In genomic region chr4:133675594-133676016, GRCm38 (mm10) we compare ENCODE assay signal across 7 mouse cellular contexts. TPM values are rescaled to one million over a fixed set of nuclear protein-coding genes. Genes with fewer than 3 reads are reported as not detected.
DNase-seq lines count a peak whose midpoint lies in the region; ATAC-seq and TF ChIP-seq lines count a peak whose summit lies in the region.

No protein-coding gene starts in this region.

- TF ChIP-seq CTCF in bone marrow macrophage, adult 2 months (IDR thresholded peaks at IDR 0.05; ENCODE audit: low read depth, low read length), result no peak
- TF ChIP-seq CTCF in midbrain, postnatal 0 days (IDR thresholded peaks at IDR 0.05), result no peak

- ATAC-seq in forebrain, embryonic 16.5 days, result no peak
- peak; percentile 53 for ATAC-seq in hindbrain, embryonic 12.5 days (ENCODE audit: low FRiP score)
- ATAC-seq in midbrain, postnatal 0 days (ENCODE audit: low FRiP score), result 0 out of 2 replicates have a peak, but pooled peaks have one; percentile 38
- no peak for ATAC-seq in megakaryocyte, adult 5-6 weeks (ENCODE audit: poor library complexity, severe bottlenecking)

- DNase-seq in MN1 (ENCODE audit: low spot score) (peak; percentile 72), liver (peak; percentile 71)
- DNase-seq in midbrain, postnatal 0 days (ENCODE audit: low spot score), result peak; percentile 85

- no peak for TF ChIP-seq POLR2A in bone marrow macrophage, adult 2 months (IDR thresholded peaks at IDR 0.05; ENCODE audit: borderline replicate concordance, low read depth, low read length)

- no peak overlapping the region for H3K9ac ChIP-seq in forebrain, embryonic 16.5 days (replicated peaks; ENCODE audit: low read depth, low read length)
- H3K9ac ChIP-seq in hindbrain, embryonic 12.5 days, result no peak overlapping the region
- no peak overlapping the region for H3K9ac ChIP-seq in midbrain, postnatal 0 days (replicated peaks; ENCODE audit: low read length, poor library complexity, severe bottlenecking)

- peaks cover 3% of the 10 kb centered on the region for H3K36me3 ChIP-seq in forebrain, embryonic 16.5 days (ENCODE audit: control insufficient read depth, insufficient read depth)
- H3K36me3 ChIP-seq in hindbrain, embryonic 12.5 days, result peaks cover 20% of the 10 kb centered on the region
- H3K36me3 ChIP-seq in midbrain, postnatal 0 days (ENCODE audit: insufficient read depth, low read length), result peaks cover 4% of the 10 kb centered on the region

- H3K4me3 ChIP-seq in bone marrow macrophage, adult 2 months (ENCODE audit: insufficient read depth, low read length), result no peak overlapping the region
- H3K4me3 ChIP-seq in forebrain, embryonic 16.5 days (replicated peaks; ENCODE audit: low read length), result no peak overlapping the region
- no peak overlapping the region for H3K4me3 ChIP-seq in hindbrain, embryonic 12.5 days
- no peak overlapping the region for H3K4me3 ChIP-seq in midbrain, postnatal 0 days (ENCODE audit: low read depth, low read length)

- peak overlapping the region; percentile 52 for H3K27ac ChIP-seq in bone marrow macrophage, adult 2 months (ENCODE audit: insufficient read depth, low read depth, low read length)
- 0 out of 2 replicates have a peak overlapping the region, but pooled peaks have one; percentile 56 for H3K27ac ChIP-seq in forebrain, embryonic 16.5 days (ENCODE audit: low read length)
- H3K27ac ChIP-seq in hindbrain, embryonic 12.5 days, result peak overlapping the region; percentile 78
- H3K27ac ChIP-seq in midbrain, postnatal 0 days (ENCODE audit: low read depth, low read length), result 0 out of 2 replicates have a peak overlapping the region, but pooled peaks have one; percentile 51

- H3K27me3 ChIP-seq in forebrain, embryonic 16.5 days (replicated peaks; ENCODE audit: control insufficient read depth, insufficient read depth, low read length), result no peaks in the 10 kb centered on the region
- H3K27me3 ChIP-seq in hindbrain, embryonic 12.5 days, result no peaks in the 10 kb centered on the region
- no peaks in the 10 kb centered on the region for H3K27me3 ChIP-seq in midbrain, postnatal 0 days (ENCODE audit: insufficient read depth, low read length)

- no peak overlapping the region for H3K4me2 ChIP-seq in forebrain, embryonic 16.5 days (ENCODE audit: low read length)
- H3K4me2 ChIP-seq in hindbrain, embryonic 12.5 days (replicated peaks), result 0 out of 2 replicates have a peak overlapping the region, but pooled peaks have one; percentile 13
- H3K4me2 ChIP-seq in midbrain, postnatal 0 days (ENCODE audit: low read depth, low read length, poor library complexity, severe bottlenecking), result no peak overlapping the region

- peaks cover 32% of the 10 kb centered on the region for H3K4me1 ChIP-seq in bone marrow macrophage, adult 2 months (ENCODE audit: control insufficient read depth, insufficient read depth, low read length)
- H3K4me1 ChIP-seq in forebrain, embryonic 16.5 days (replicated peaks; ENCODE audit: control insufficient read depth, insufficient read depth, low read length), result peaks cover 31% of the 10 kb centered on the region
- peaks cover 42% of the 10 kb centered on the region for H3K4me1 ChIP-seq in hindbrain, embryonic 12.5 days
- no peaks in the 10 kb centered on the region; the same call in 1 of the 2 replicates for H3K4me1 ChIP-seq in midbrain, postnatal 0 days (ENCODE audit: insufficient read depth, low read length)

- WGBS in forebrain, embryonic 16.5 days, result 1% methylated on average over 5 of the region's 5 CpGs
- 3% methylated on average over 5 of the region's 5 CpGs for WGBS in hindbrain, embryonic 12.5 days
- WGBS in midbrain, postnatal 0 days, result 4% methylated on average over 5 of the region's 5 CpGs

- no peaks in the 10 kb centered on the region for H3K9me3 ChIP-seq in forebrain, embryonic 16.5 days (ENCODE audit: control insufficient read depth, low read length)
- H3K9me3 ChIP-seq in hindbrain, embryonic 12.5 days (replicated peaks), result no peaks in the 10 kb centered on the region
- no peaks in the 10 kb centered on the region for H3K9me3 ChIP-seq in midbrain, postnatal 0 days (ENCODE audit: low read length)

RNA-seq across cellular contexts. Expression of gene Pigv, which starts 3.2 kb away (rescaled TPM):
- 15.5 and 16.6 TPM in 2 replicates for polyA plus RNA-seq in bone marrow macrophage, adult 2 months (2012; ENCODE audit: insufficient read depth, insufficient read length, missing spikeins)
- 14.7 and 15.5 TPM in 2 replicates for polyA plus RNA-seq in forebrain, embryonic 16.5 days (2015; fragmentation: Nextera tagmentation; extraction: Ambion mirVana)
- 16.6 and 18.6 TPM in 2 replicates for polyA plus RNA-seq in hindbrain, embryonic 12.5 days (2016; fragmentation: Nextera tagmentation; extraction: Ambion mirVana)
- 8.9 and 15.9 TPM in 2 replicates for total RNA-seq in midbrain, postnatal 0 days (2014; rRNA removed)
- polyA plus RNA-seq in midbrain, postnatal 0 days (2015; fragmentation: Nextera tagmentation; extraction: Ambion mirVana), result 13.5 and 14.8 TPM in 2 replicates
- 7.5 and 7.8 TPM in 2 replicates for total RNA-seq in megakaryocyte, adult 5-6 weeks (2015)
- total RNA-seq in megakaryocyte, adult 5-6 weeks (2017), result 7.2 and 7.9 TPM in 2 replicates

RNA-seq across cellular contexts. Expression of gene Zdhhc18, which starts 25.7 kb away (rescaled TPM):
- polyA plus RNA-seq in bone marrow macrophage, adult 2 months (2012; ENCODE audit: insufficient read depth, insufficient read length, missing spikeins), result 19.4 and 27.4 TPM in 2 replicates
- 3.5 and 4.5 TPM in 2 replicates for polyA plus RNA-seq in forebrain, embryonic 16.5 days (2015; fragmentation: Nextera tagmentation; extraction: Ambion mirVana)
- 4.1 and 6.4 TPM in 2 replicates for polyA plus RNA-seq in hindbrain, embryonic 12.5 days (2016; fragmentation: Nextera tagmentation; extraction: Ambion mirVana)
- total RNA-seq in midbrain, postnatal 0 days (2014; rRNA removed), result 19.2 and 26.7 TPM in 2 replicates
- polyA plus RNA-seq in midbrain, postnatal 0 days (2015; fragmentation: Nextera tagmentation; extraction: Ambion mirVana), result 5.9 and 7.3 TPM in 2 replicates
- total RNA-seq in megakaryocyte, adult 5-6 weeks (2015), result 15.0 and 29.5 TPM in 2 replicates
- 9.3 and 12.2 TPM in 2 replicates for total RNA-seq in megakaryocyte, adult 5-6 weeks (2017)

Comparison
In these comparisons a context has a peak if more than half of its experiments do, and no peak if none do; other contexts are left out.
1. ATAC-seq: peak in hindbrain, embryonic 12.5 days (single experiment) and midbrain, postnatal 0 days (single experiment); none in forebrain, embryonic 16.5 days (single experiment) and megakaryocyte, adult 5-6 weeks (single experiment).
2. Peak in every context shown above with its lines, with median percentiles within 50 percentile points of each other: DNase-seq and H3K27ac ChIP-seq.